Comparison of ENCODE assay signal across 7 mouse cellular contexts in genomic region chr8:83566469-83567395, GRCm38 (mm10). TPM values are rescaled to one million over a fixed set of nuclear protein-coding genes. Genes with fewer than 3 reads are reported as not detected.
DNase-seq lines count a peak whose midpoint lies in the region; ATAC-seq lines count a peak whose summit lies in the region.

Gene Ndufb7, plus strand, starts transcription at chr8:83566671.

- peak; percentile 90 for ATAC-seq in intestine, embryonic 16.5 days
- ATAC-seq in midbrain, embryonic 11.5 days (ENCODE audit: low FRiP score) = peak; percentile 89

- peaks cover 6% of the 10 kb centered on the region for H3K36me3 ChIP-seq in intestine, embryonic 16.5 days (ENCODE audit: control insufficient read depth, insufficient read depth, low read length)
- peaks cover 7% of the 10 kb centered on the region for H3K36me3 ChIP-seq in midbrain, embryonic 11.5 days (ENCODE audit: control insufficient read depth, insufficient read depth, low read length)

- peaks cover 10% of the 10 kb centered on the region for H3K4me1 ChIP-seq in intestine, embryonic 16.5 days (ENCODE audit: control insufficient read depth, insufficient read depth, low read length)
- peaks cover 11% of the 10 kb centered on the region for H3K4me1 ChIP-seq in midbrain, embryonic 11.5 days (ENCODE audit: control insufficient read depth, insufficient read depth, low read length)

- H3K9me3 ChIP-seq in intestine, embryonic 16.5 days (ENCODE audit: control insufficient read depth, low read length) = no peaks in the 10 kb centered on the region
- H3K9me3 ChIP-seq in midbrain, embryonic 11.5 days (ENCODE audit: control insufficient read depth, low read length) = no peaks in the 10 kb centered on the region

- H3K4me2 ChIP-seq in intestine, embryonic 16.5 days (ENCODE audit: low read depth, low read length) = peak within 1 kb of the TSS; percentile 74
- peak within 1 kb of the TSS; percentile 88 for H3K4me2 ChIP-seq in midbrain, embryonic 11.5 days

- H3K27me3 ChIP-seq in intestine, embryonic 16.5 days (replicated peaks; ENCODE audit: control insufficient read depth, insufficient read depth, low read length) = no peaks in the 10 kb centered on the region
- no peaks in the 10 kb centered on the region for H3K27me3 ChIP-seq in midbrain, embryonic 11.5 days (ENCODE audit: control insufficient read depth, insufficient read depth, low read length)

- peak within 1 kb of the TSS; percentile 66 for H3K27ac ChIP-seq in intestine, embryonic 16.5 days (ENCODE audit: low read length)
- peak within 1 kb of the TSS; percentile 50; the same call in 1 of the 2 replicates for H3K27ac ChIP-seq in midbrain, embryonic 11.5 days (ENCODE audit: low read depth, low read length)

- under 1% methylated on average over 48 of the region's 48 CpGs for WGBS in intestine, embryonic 16.5 days
- 1% methylated on average over 48 of the region's 48 CpGs for WGBS in midbrain, embryonic 11.5 days

- DNase-seq in adrenal gland, adult 2 months = peak; percentile 96
- peak; percentile 79 for DNase-seq in embryo, embryonic 11.5 days (ENCODE audit: low read depth, low spot score)
- peak; percentile 96 for DNase-seq in gastrocnemius, postnatal 4 days (ENCODE audit: low spot score in 2 of 2)
- DNase-seq in left cerebral cortex, postnatal 36 days (ENCODE audit: low spot score in 2 of 2) = peak; percentile 95 to 97
- peak; percentile 100 for DNase-seq in midbrain, embryonic 11.5 days (ENCODE audit: low spot score, missing footprints)
- DNase-seq in skeletal muscle tissue, adult 2 months (ENCODE audit: low read depth, low spot score) = peak; percentile 91

- H3K4me3 ChIP-seq in intestine, embryonic 16.5 days (ENCODE audit: low read length) = peak within 1 kb of the TSS; percentile 82
- peak within 1 kb of the TSS; percentile 73 for H3K4me3 ChIP-seq in midbrain, embryonic 11.5 days (ENCODE audit: low read depth, low read length)

- intact Hi-C loops in left cerebral cortex, postnatal 36 days (cut with DNase I) = loop anchor here (10.0 kb wide), 1 partner anchor 122 kb away; no protein-coding TSS in a partner anchor

- peak within 1 kb of the TSS; percentile 90 for H3K9ac ChIP-seq in intestine, embryonic 16.5 days (ENCODE audit: low read depth, low read length)
- peak within 1 kb of the TSS; percentile 79 for H3K9ac ChIP-seq in midbrain, embryonic 11.5 days (ENCODE audit: low read length)

RNA-seq across cellular contexts. Expression of gene Ndufb7, which starts in this region (rescaled TPM):
- 100 to 1,000 TPM; 209 to 258 TPM for total RNA-seq in adrenal gland, adult 2 months (2021)
- polyA plus RNA-seq in adrenal gland, adult 2 months (2012; rRNA removed) = 402 and 495 TPM in 2 replicates
- total RNA-seq in gastrocnemius, postnatal 4 days (2021) = 100 to 1,000 TPM; 366 to 378 TPM
- 418 and 429 TPM in 2 replicates for polyA plus RNA-seq in intestine, embryonic 16.5 days (2015; fragmentation: Nextera tagmentation; extraction: Ambion mirVana)
- 100 to 1,000 TPM; 134 to 156 TPM for total RNA-seq in left cerebral cortex, postnatal 36 days (2021)
- polyA plus RNA-seq in midbrain, embryonic 11.5 days (2014; fragmentation: Nextera tagmentation; extraction: Ambion mirVana) = 351 and 359 TPM in 2 replicates

Comparison
In these comparisons a context has a peak if more than half of its experiments do, and no peak if none do; other contexts are left out.
1. Peak in every context shown above with its lines: DNase-seq, ATAC-seq, H3K4me3 ChIP-seq and H3K27ac ChIP-seq.